Mouse (Mus musculus): ENCODE measurements around the gene Gjc2. TPM values are rescaled to one million over a fixed set of nuclear protein-coding genes. Genes with fewer than 3 reads are reported as not detected.
A peak's percentile ranks its signal among the peaks of the same experiment; 100 is the strongest.
"Not testable (repeated sequence)": the region's sequence is repeated elsewhere in the genome, so short reads cannot be mapped to it uniquely, and the experiment has no call there.

Gjc2 gene
- polyA plus RNA-seq, 1 experiment from 2014 or later, result 0.50 TPM

DNA sequence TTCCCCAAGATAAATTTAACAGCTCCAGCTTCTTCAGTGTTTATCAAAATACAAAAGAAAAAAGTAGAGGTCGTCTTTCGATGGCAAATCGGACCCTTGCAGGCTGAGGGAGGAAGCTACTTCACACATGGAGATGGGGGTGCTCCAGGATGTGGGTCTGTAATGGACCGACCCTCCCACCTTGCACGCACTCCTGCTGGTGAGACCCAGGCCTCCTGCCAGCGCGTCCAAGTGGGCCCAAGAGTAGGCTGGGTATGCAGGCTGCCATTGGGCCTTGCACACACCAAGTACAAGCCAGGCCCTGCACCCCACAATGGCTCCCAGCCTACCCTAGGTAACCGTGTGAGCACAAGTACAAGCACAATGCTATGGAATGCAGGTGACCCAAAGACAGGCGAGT, 28.5 kb upstream of the Gjc2 start:
- H3K27ac ChIP-seq (ENCODE audit: low read length); H3K4me3 ChIP-seq (ENCODE audit: low read length); H3K27me3 ChIP-seq (ENCODE audit: control insufficient read depth, insufficient read depth, low read depth, low read length); ATAC-seq (ENCODE audit: low read depth); H3K9ac ChIP-seq (ENCODE audit: low read length); H3K4me2 ChIP-seq (ENCODE audit: low read depth, low read length); H3K9me3 ChIP-seq (ENCODE audit: control insufficient read depth, low read length): not testable (repeated sequence)
- Histone ChIP-seq H3K4me1 (replicated peaks; ENCODE audit: control insufficient read depth, insufficient read depth, low read length) (peaks cover 15% of the 10 kb centered on the region), H3K36me3 (ENCODE audit: control insufficient read depth, insufficient read depth, low read length) (peaks cover 24% of the 10 kb centered on the region)
- WGBS, result 90% methylated on average over 9 of the region's 9 CpGs

- WGBS, result 66% methylated on average over 4 of the region's 4 CpGs
- peaks cover 29% of the 10 kb centered on the region for H3K36me3 ChIP-seq (ENCODE audit: control insufficient read depth, insufficient read depth, low read length)
- H3K4me3 ChIP-seq (ENCODE audit: low read length), result no peak overlapping the region
- H3K9ac ChIP-seq (ENCODE audit: low read length), result no peak overlapping the region
- peaks cover 10% of the 10 kb centered on the region; the same call in 1 of the 2 replicates for H3K4me1 ChIP-seq (replicated peaks; ENCODE audit: control insufficient read depth, insufficient read depth, low read length)
- H3K27me3 ChIP-seq (ENCODE audit: control insufficient read depth, insufficient read depth, low read depth, low read length), result no peaks in the 10 kb centered on the region
- no peak for ATAC-seq (ENCODE audit: low read depth)
- no peak overlapping the region for H3K27ac ChIP-seq (ENCODE audit: low read length)
- no peaks in the 10 kb centered on the region for H3K9me3 ChIP-seq (ENCODE audit: control insufficient read depth, low read length)
- no peak overlapping the region for H3K4me2 ChIP-seq (ENCODE audit: low read depth, low read length)
Measured at GRCm38 (mm10) chr11:59210020-59210419, 27.0 kb upstream of the Gjc2 start.

DNA sequence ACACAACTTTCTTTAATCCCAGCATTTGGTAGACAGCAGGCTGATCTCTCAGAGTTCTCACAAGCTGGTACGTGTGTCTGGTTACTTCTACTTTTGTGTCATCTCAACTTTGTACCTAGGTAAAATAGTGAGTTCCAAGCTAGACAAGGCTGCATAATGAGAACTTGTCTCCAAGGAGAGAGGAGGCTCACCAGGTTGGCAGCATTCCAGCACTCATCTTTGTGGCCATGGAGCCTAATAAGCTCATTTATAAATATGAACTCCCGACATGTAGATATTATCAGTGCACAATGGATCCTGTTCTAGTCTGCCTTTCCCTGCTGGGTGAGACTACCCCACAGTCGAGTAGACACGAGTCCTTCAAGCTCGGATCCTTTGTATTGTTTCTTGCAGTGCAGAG, 26.6 kb upstream of the Gjc2 start:
- Histone ChIP-seq H3K4me3 (ENCODE audit: low read length) (peak overlapping the region; percentile 89), H3K9ac (ENCODE audit: low read length) (peak overlapping the region; percentile 91), H3K4me1 (replicated peaks; ENCODE audit: control insufficient read depth, insufficient read depth, low read length) (peaks cover 10% of the 10 kb centered on the region; the same call in 1 of the 2 replicates), H3K4me2 (ENCODE audit: low read depth, low read length) (peak overlapping the region; percentile 86), H3K9me3 (ENCODE audit: control insufficient read depth, low read length) (no peaks in the 10 kb centered on the region), H3K27ac (ENCODE audit: low read length) (no peak overlapping the region), H3K36me3 (ENCODE audit: control insufficient read depth, insufficient read depth, low read length) (peaks cover 29% of the 10 kb centered on the region), H3K27me3 (ENCODE audit: control insufficient read depth, insufficient read depth, low read depth, low read length) (no peaks in the 10 kb centered on the region)
- no peak for ATAC-seq (ENCODE audit: low read depth)
- 55% methylated on average over 5 of the region's 5 CpGs for WGBS

DNA sequence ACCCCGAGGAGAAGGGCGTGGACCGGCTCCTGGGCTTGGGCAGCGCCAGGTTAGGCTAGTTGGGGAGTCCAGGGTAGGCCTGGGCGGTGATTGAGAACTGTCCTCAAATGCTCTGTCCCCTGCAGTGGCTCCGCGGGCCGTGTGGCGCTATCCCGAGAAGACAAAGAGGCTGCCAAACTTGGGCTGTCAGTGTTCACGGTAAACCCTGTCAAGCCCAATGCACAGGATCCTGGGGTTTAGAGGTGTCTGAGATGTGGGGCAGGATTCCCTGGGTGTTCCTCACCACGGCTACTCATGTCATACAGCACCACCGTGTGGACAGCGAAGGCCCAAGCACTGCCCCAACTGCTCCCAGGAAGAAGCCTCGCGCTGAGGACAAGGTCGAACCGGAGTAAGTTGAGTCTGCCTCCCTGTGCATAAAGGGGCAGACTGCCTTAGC, 26.0 kb upstream of the Gjc2 start:
- peaks cover 29% of the 10 kb centered on the region for H3K36me3 ChIP-seq (ENCODE audit: control insufficient read depth, insufficient read depth, low read length)

DNA sequence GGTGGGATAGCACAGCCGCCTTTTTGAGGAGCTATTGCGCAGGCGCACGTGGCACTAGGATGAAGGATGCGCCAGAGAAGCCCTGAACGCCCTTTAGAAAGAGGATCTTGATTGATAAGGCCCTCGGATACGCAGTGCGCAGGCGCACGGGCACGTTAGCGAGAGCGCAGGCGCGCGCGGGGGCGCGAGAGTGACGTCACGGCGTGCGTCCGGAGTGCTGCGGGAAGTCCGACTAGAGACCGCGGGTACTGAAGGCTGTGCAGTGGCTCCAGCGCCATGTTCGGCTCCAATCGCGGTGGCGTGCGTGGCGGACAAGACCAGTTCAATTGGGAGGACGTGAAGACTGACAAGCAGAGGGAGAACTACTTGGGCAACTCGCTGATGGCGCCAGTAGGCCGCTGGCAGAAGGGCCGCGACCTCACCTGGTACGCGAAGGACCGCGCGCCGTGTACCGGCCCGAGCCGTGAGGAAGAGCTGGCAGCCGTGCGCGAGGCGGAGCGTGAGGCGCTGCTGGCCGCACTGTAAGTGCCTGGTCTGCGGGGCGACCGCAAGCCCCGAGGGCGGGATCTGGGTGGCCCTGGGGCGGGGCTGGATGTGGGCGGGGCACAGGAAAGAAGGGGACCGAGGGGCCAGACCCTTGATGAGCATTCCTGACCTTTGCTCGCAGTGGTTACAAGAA, 25.3 kb upstream of the Gjc2 start, which contains the start of gene 2310033P09Rik:
2310033P09Rik (plus strand) TSS at position 169 of the 679 bp plus-strand sequence.
- H3K9ac ChIP-seq (ENCODE audit: low read length), result peak within 1 kb of the TSS; percentile 91
- no peaks in the 10 kb centered on the region for H3K9me3 ChIP-seq (ENCODE audit: control insufficient read depth, low read length)
- H3K36me3 ChIP-seq (ENCODE audit: control insufficient read depth, insufficient read depth, low read length), result peaks cover 29% of the 10 kb centered on the region
- peak within 1 kb of the TSS; percentile 86 for H3K4me2 ChIP-seq (ENCODE audit: low read depth, low read length)
- H3K4me3 ChIP-seq (ENCODE audit: low read length), result peak within 1 kb of the TSS; percentile 89
- peak; percentile 88 for ATAC-seq (ENCODE audit: low read depth)
- H3K4me1 ChIP-seq (replicated peaks; ENCODE audit: control insufficient read depth, insufficient read depth, low read length), result peaks cover 10% of the 10 kb centered on the region; the same call in 1 of the 2 replicates
- WGBS, result under 1% methylated on average over 57 of the region's 67 CpGs
- H3K27me3 ChIP-seq (ENCODE audit: control insufficient read depth, insufficient read depth, low read depth, low read length), result no peaks in the 10 kb centered on the region
- H3K27ac ChIP-seq (ENCODE audit: low read length), result peak within 1 kb of the TSS; percentile 95

More for the DNA sequence above, 26.0 kb upstream of the Gjc2 start:
- H3K4me3 ChIP-seq (ENCODE audit: low read length), result peak overlapping the region; percentile 89
- H3K9ac ChIP-seq (ENCODE audit: low read length), result peak overlapping the region; percentile 91
- peak; percentile 69 for ATAC-seq (ENCODE audit: low read depth)
- 4% methylated on average over 18 of the region's 18 CpGs for WGBS
- H3K27ac ChIP-seq (ENCODE audit: low read length), result peak overlapping the region; percentile 95
- H3K9me3 ChIP-seq (ENCODE audit: control insufficient read depth, low read length), result no peaks in the 10 kb centered on the region
- H3K4me1 ChIP-seq (replicated peaks; ENCODE audit: control insufficient read depth, insufficient read depth, low read length), result peaks cover 10% of the 10 kb centered on the region; the same call in 1 of the 2 replicates
- H3K4me2 ChIP-seq (ENCODE audit: low read depth, low read length), result peak overlapping the region; percentile 86
- H3K27me3 ChIP-seq (ENCODE audit: control insufficient read depth, insufficient read depth, low read depth, low read length), result no peaks in the 10 kb centered on the region

DNA sequence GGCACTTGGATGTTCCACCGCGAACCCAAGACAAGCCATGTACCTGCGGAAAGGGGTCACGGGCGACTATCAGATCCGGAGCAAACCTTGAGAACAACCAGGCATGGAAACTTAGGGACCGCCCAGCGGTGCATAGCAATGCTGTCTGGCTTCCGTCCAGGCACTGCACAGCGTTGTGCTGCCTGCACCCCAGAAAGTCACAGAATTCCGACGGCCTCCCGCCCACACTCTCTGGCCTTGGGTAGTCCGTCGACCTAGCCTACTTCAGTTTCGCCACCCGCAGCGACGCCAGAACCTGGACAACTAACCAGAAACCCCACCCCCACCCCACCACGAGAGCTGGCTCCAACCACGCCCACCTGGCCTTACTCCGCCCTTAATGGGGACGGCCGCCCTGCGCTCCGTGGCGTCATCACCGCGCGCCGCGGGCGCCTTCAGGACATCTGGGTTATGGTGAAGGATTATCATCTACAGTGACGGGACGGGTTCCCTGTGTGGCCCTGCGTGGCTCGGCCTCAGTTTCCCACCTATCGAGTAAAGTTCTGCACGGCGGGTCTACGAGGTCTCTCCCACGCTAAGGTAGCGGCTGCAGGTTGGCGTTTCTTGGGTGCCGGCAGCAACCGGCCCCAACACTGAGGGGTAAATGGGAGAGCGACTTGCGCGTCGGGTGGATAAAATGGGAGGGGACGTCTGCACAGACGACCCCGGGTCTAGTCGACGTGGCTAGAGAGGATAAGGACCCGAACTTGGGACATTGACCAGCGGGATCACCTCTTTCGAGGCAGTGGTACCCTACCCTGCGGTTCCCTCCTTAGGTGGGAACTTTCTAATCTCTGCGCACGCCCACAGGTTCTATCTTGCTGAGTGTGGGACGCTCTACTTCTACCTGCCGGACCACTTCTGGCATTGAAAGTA, 19.3 kb upstream of the Gjc2 start, which contains the start of gene Mrpl55:
Mrpl55 (plus strand) TSS at position 406 of the 915 bp plus-strand sequence.
- H3K4me1 ChIP-seq (replicated peaks; ENCODE audit: control insufficient read depth, insufficient read depth, low read length), result peaks cover 15% of the 10 kb centered on the region
- under 1% methylated on average over 63 of the region's 63 CpGs for WGBS
- peak; percentile 95 for ATAC-seq (ENCODE audit: low read depth)
- peak within 1 kb of the TSS; percentile 90 for H3K27ac ChIP-seq (ENCODE audit: low read length)
- no peaks in the 10 kb centered on the region for H3K27me3 ChIP-seq (ENCODE audit: control insufficient read depth, insufficient read depth, low read depth, low read length)
- peak within 1 kb of the TSS; percentile 95 for H3K4me3 ChIP-seq (ENCODE audit: low read length)
- peaks cover 15% of the 10 kb centered on the region for H3K36me3 ChIP-seq (ENCODE audit: control insufficient read depth, insufficient read depth, low read length)
- H3K9ac ChIP-seq (ENCODE audit: low read length), result peak within 1 kb of the TSS; percentile 89
- H3K4me2 ChIP-seq (ENCODE audit: low read depth, low read length), result peak within 1 kb of the TSS; percentile 96
- no peaks in the 10 kb centered on the region for H3K9me3 ChIP-seq (ENCODE audit: control insufficient read depth, low read length)

GRCm38 (mm10) chr11:59201216-59202002, 18.4 kb upstream of the Gjc2 start:
- Histone ChIP-seq H3K27me3 (ENCODE audit: control insufficient read depth, insufficient read depth, low read depth, low read length) (no peaks in the 10 kb centered on the region), H3K4me2 (ENCODE audit: low read depth, low read length) (peak overlapping the region; percentile 92), H3K4me3 (ENCODE audit: low read length) (peak overlapping the region; percentile 95), H3K4me1 (replicated peaks; ENCODE audit: control insufficient read depth, insufficient read depth, low read length) (peaks cover 15% of the 10 kb centered on the region), H3K27ac (ENCODE audit: low read length) (peak overlapping the region; percentile 90), H3K9ac (ENCODE audit: low read length) (peak overlapping the region; percentile 89), H3K9me3 (ENCODE audit: control insufficient read depth, low read length) (no peaks in the 10 kb centered on the region), H3K36me3 (ENCODE audit: control insufficient read depth, insufficient read depth, low read length) (peaks cover 14% of the 10 kb centered on the region)
- 22% methylated on average over 16 of the region's 16 CpGs for WGBS
- ATAC-seq (ENCODE audit: low read depth), result peak; percentile 34

DNA sequence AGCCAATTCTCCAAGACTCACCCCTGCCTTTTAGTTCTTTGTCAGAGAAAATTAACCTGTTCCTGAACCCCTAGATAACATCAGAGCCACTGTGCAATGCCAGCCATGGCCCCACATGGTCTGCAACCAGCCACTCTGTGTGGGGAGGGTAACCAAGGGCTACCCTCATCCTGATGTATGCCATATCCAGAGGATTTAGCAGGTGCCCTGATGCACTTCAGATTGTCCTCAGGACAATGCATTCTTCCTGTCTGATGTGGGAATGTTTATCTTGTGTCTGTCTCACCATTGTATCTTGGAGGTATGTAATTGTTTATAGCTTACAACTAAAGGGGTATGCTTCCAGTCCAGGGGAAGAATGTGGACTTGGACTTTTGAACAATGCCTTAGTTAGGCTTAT, 13.2 kb upstream of the Gjc2 start:
- H3K9me3 ChIP-seq (ENCODE audit: control insufficient read depth, low read length), result no peaks in the 10 kb centered on the region
- no peaks in the 10 kb centered on the region for H3K27me3 ChIP-seq (ENCODE audit: control insufficient read depth, insufficient read depth, low read depth, low read length)
- peaks cover 7% of the 10 kb centered on the region; the same call in 1 of the 2 replicates for H3K36me3 ChIP-seq (ENCODE audit: control insufficient read depth, insufficient read depth, low read length)
- peaks cover 5% of the 10 kb centered on the region for H3K4me1 ChIP-seq (replicated peaks; ENCODE audit: control insufficient read depth, insufficient read depth, low read length)
- no peak overlapping the region for H3K4me2 ChIP-seq (ENCODE audit: low read depth, low read length)
- H3K4me3 ChIP-seq (ENCODE audit: low read length), result no peak overlapping the region
- H3K27ac ChIP-seq (ENCODE audit: low read length), result peak overlapping the region; percentile 63
- H3K9ac ChIP-seq (ENCODE audit: low read length), result no peak overlapping the region
- ATAC-seq (ENCODE audit: low read depth), result peak; percentile 32
